In the genomic region with DNA sequence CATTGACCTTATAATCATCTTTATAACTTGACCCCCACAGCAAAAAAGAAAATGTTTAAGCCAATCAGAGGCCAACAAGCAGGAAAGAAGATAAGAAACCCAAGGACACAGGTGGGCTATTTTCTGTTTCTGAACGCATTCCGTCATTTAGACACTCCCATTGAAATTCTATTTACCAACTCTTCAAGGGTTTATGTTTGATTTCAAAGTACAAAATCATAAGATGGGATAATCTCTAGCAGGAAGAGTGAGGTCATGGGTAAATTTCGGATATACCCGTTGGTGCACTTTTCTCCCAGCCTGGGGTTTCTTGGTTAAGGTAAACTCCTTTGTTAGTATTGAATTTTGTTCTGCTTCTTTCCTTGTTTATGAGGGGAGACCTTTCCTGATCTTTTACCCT, we compare ENCODE assay signal across 20 mouse cellular contexts.
"Had no signal": no experiment of that assay in that cellular context is flagged by ENCODE, and none has a peak within 500 bp of the region (broad histone marks: within the 10 kb centered on the region; RNA-seq: fewer than 3 reads in every experiment).

No protein-coding gene starts in this region.

- H3K9ac ChIP-seq: lung, embryonic 14.5 days; midbrain, embryonic 12.5 days; neural tube, embryonic 13.5 days; neural tube, embryonic 15.5 days; stomach, embryonic 15.5 days had no signal

- H3K9me3 ChIP-seq: midbrain, embryonic 10.5 days; midbrain, embryonic 12.5 days; neural tube, embryonic 13.5 days; neural tube, embryonic 15.5 days; stomach, embryonic 15.5 days had no signal

- H3K27ac ChIP-seq: midbrain, embryonic 10.5 days; midbrain, embryonic 12.5 days; neural tube, embryonic 13.5 days; neural tube, embryonic 15.5 days; stomach, embryonic 15.5 days had no signal

- DNase-seq: lung, adult 18-20 months; lung, embryonic 14.5 days; lung, postnatal 10 days; lung, postnatal 4 days; midbrain, embryonic 14.5 days; retina, postnatal 1 day; right cerebral cortex, adult 18-20 months; right cerebral cortex, postnatal 25 days; right cerebral cortex, postnatal 4 days; spleen, adult 18-20 months; thymus, adult 18-20 months; thymus, postnatal 25 days; thymus, postnatal 4 days had no signal

- H3K4me3 ChIP-seq: midbrain, embryonic 10.5 days; midbrain, embryonic 12.5 days; myocyte; neural tube, embryonic 13.5 days; neural tube, embryonic 15.5 days; stomach, embryonic 15.5 days had no signal

- ATAC-seq: midbrain, embryonic 16.5 days had no signal

- H3K36me3 ChIP-seq: midbrain, embryonic 10.5 days; midbrain, embryonic 12.5 days; neural tube, embryonic 13.5 days; neural tube, embryonic 15.5 days; stomach, embryonic 15.5 days had no signal

- H3K27me3 ChIP-seq: midbrain, embryonic 12.5 days; neural tube, embryonic 13.5 days; neural tube, embryonic 15.5 days; stomach, embryonic 15.5 days had no signal

- H3K4me1 ChIP-seq: neural tube, embryonic 13.5 days; neural tube, embryonic 15.5 days; stomach, embryonic 15.5 days had no signal

- H3K4me2 ChIP-seq: lung, embryonic 14.5 days; midbrain, embryonic 12.5 days; neural tube, embryonic 13.5 days; neural tube, embryonic 15.5 days; stomach, embryonic 15.5 days had no signal
